In the genomic region with DNA sequence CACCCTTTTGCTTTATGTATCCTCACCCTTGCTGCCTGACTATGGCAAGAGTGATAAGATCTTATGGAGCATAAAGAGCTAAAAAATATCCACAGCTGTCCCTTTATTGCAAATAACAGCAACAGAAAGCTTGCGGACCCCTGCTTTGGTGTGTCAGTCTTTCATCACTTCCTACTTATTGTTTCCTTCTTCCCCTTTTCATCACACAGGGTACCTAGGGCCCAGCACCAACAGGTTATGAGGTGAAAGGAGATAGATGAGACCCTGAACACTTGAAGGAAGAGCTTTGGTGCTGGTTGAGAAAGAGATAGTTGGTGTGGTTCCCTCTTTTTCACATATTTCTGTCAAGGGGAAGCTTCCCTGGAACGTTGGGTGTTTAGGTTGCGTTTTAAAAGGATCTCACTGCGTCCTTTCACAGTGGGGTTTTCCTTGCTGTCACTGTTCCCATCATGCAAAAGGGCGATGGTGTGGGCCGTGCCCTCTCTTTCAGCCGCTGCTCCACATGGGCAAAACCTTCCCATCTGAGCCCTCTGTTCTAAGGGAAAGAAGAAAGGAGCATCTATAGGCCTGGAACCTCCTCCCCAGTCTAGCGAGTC, we compare ENCODE assay signal across 11 mouse cellular contexts. TPM values are rescaled to one million over a fixed set of nuclear protein-coding genes. Genes with fewer than 3 reads are reported as not detected.
DNase-seq lines count a peak whose midpoint lies in the region; ATAC-seq and TF ChIP-seq lines count a peak whose summit lies in the region.
"Had no signal": no experiment of that assay in that cellular context is flagged by ENCODE, and none has a peak within 500 bp of the region (broad histone marks: within the 10 kb centered on the region; RNA-seq: fewer than 3 reads in every experiment).

No protein-coding gene starts in this region.

- H3K27ac ChIP-seq in heart, embryonic 12.5 days (ENCODE audit: poor library complexity, severe bottlenecking), result no peak overlapping the region

- WGBS in heart, embryonic 12.5 days, result 78% methylated on average over 8 of the region's 8 CpGs

- H3K9ac ChIP-seq in heart, embryonic 12.5 days, result no peak overlapping the region

- no peak for ATAC-seq in heart, embryonic 12.5 days (ENCODE audit: insufficient number of reproducible peaks, low FRiP score)
- peak; percentile 14 to 52; a peak in 2 of 4 replicates for ATAC-seq in hematopoietic stem cell, adult 5-6 weeks (replicated peaks in 1 of 2; ENCODE audit: insufficient read depth in 1 of 2, low FRiP score in 2 of 2, low TSS enrichment in 1 of 2, low read depth in 1 of 2, poor library complexity in 2 of 2, severe bottlenecking in 2 of 2)
- peak; percentile 56 for ATAC-seq in megakaryocyte progenitor cell, adult 5-6 weeks (replicated peaks; ENCODE audit: poor library complexity)
- ATAC-seq in megakaryocyte-erythroid progenitor cell, adult 5-6 weeks (replicated peaks; ENCODE audit: low FRiP score, low TSS enrichment, poor library complexity, severe bottlenecking), result no peak

- no peaks in the 10 kb centered on the region for H3K9me3 ChIP-seq in heart, embryonic 12.5 days (replicated peaks)
- H3K9me3 ChIP-seq in E14TG2a.4 (ENCODE audit: low read length), result no peaks in the 10 kb centered on the region

- H3K36me3 ChIP-seq in heart, embryonic 12.5 days, result peaks cover 27% of the 10 kb centered on the region
- H3K36me3 ChIP-seq in E14TG2a.4 (ENCODE audit: insufficient read depth, low read length), result peaks cover 21% of the 10 kb centered on the region
- H3K36me3 ChIP-seq: G1E had no signal

- no peak for TF ChIP-seq CTCF in E14TG2a.4 (conservative IDR thresholded peaks at IDR 0.05; ENCODE audit: low read length)

- H3K27me3 ChIP-seq in heart, embryonic 12.5 days (replicated peaks), result no peaks in the 10 kb centered on the region
- no peaks in the 10 kb centered on the region for H3K27me3 ChIP-seq in E14TG2a.4 (ENCODE audit: insufficient read depth, low read length)

- H3K4me1 ChIP-seq in heart, embryonic 12.5 days (replicated peaks), result peaks cover 21% of the 10 kb centered on the region
- H3K4me1 ChIP-seq in E14TG2a.4 (replicated peaks; ENCODE audit: low read depth, low read length), result peaks cover 24% of the 10 kb centered on the region

- H3K4me2 ChIP-seq in heart, embryonic 12.5 days, result peak overlapping the region; percentile 74

- no peak for DNase-seq in heart, adult 8-10 months (ENCODE audit: low spot score)
- DNase-seq in cerebellum, postnatal 4 days (ENCODE audit: low spot score in 2 of 2), result no peak
- DNase-seq in ovary, postnatal 36 days (ENCODE audit: low spot score), result no peak

- H3K4me3 ChIP-seq in heart, embryonic 12.5 days, result peak overlapping the region; percentile 88
- peak overlapping the region; percentile 78; the same call in 1 of the 2 replicates for H3K4me3 ChIP-seq in E14TG2a.4 (replicated peaks; ENCODE audit: low read length)

RNA-seq across cellular contexts. Expression of a gene that starts 1.3 kb away (rescaled TPM):
- polyA plus RNA-seq in heart, embryonic 12.5 days (2016; fragmentation: Nextera tagmentation; extraction: Ambion mirVana), result 860 and 874 TPM in 2 replicates
- 10 to 100 TPM; 59.3 to 66.7 (median 61.4) TPM for total RNA-seq in heart, adult 8-10 months (2022)
- total RNA-seq in hematopoietic stem cell, adult 5-6 weeks (2017), result 49.1 and 66.1 TPM in 2 replicates
- 1,747 and 1,792 TPM in 2 replicates for total RNA-seq in megakaryocyte progenitor cell, adult 5-6 weeks (2015)
- 99.3 and 111 TPM in 2 replicates for total RNA-seq in megakaryocyte progenitor cell, adult 5-6 weeks (2017)
- total RNA-seq in megakaryocyte-erythroid progenitor cell, adult 5-6 weeks (2014; fragmentation: Nextera tagmentation), result 147 and 173 TPM in 2 replicates
- 18.0 and 19.3 TPM in 2 replicates for total RNA-seq in megakaryocyte-erythroid progenitor cell, adult 5-6 weeks (2017)
- total RNA-seq: G1E had no signal
- polyA plus RNA-seq: G1E had no signal

RNA-seq across cellular contexts. Expression of a gene that starts 33.3 kb away (rescaled TPM):
- 186 and 199 TPM in 2 replicates for polyA plus RNA-seq in heart, embryonic 12.5 days (2016; fragmentation: Nextera tagmentation; extraction: Ambion mirVana)
- total RNA-seq in heart, adult 8-10 months (2022), result 10 to 100 TPM; 50.9 to 79.4 (median 56.8) TPM
- 357 and 381 TPM in 2 replicates for total RNA-seq in hematopoietic stem cell, adult 5-6 weeks (2017)
- total RNA-seq in megakaryocyte progenitor cell, adult 5-6 weeks (2015), result 146 and 155 TPM in 2 replicates
- 217 and 260 TPM in 2 replicates for total RNA-seq in megakaryocyte progenitor cell, adult 5-6 weeks (2017)
- 176 and 197 TPM in 2 replicates for total RNA-seq in megakaryocyte-erythroid progenitor cell, adult 5-6 weeks (2014; fragmentation: Nextera tagmentation)
- 278 and 471 TPM in 2 replicates for total RNA-seq in megakaryocyte-erythroid progenitor cell, adult 5-6 weeks (2017)
- total RNA-seq: G1E had no signal
- polyA plus RNA-seq: G1E had no signal

RNA-seq across cellular contexts. Expression of a gene that starts 53.0 kb away (rescaled TPM):
- polyA plus RNA-seq in heart, embryonic 12.5 days (2016; fragmentation: Nextera tagmentation; extraction: Ambion mirVana), result not detected in 2 replicates
- not detected for total RNA-seq in heart, adult 8-10 months (2022)
- total RNA-seq in hematopoietic stem cell, adult 5-6 weeks (2017), result not detected in 2 replicates
- total RNA-seq in megakaryocyte progenitor cell, adult 5-6 weeks (2015), result not detected in 2 replicates
- total RNA-seq in megakaryocyte progenitor cell, adult 5-6 weeks (2017), result not detected in 2 replicates
- total RNA-seq in megakaryocyte-erythroid progenitor cell, adult 5-6 weeks (2014; fragmentation: Nextera tagmentation), result not detected in 2 replicates
- not detected in 2 replicates for total RNA-seq in megakaryocyte-erythroid progenitor cell, adult 5-6 weeks (2017)
- total RNA-seq: left cerebral cortex, adult 8-10 months had no signal
- polyA plus RNA-seq: G1E; testis, adult 2 months had no signal

Comparison
In these comparisons a context has a peak if more than half of its experiments do, and no peak if none do; other contexts are left out.
1. ATAC-seq: peak in hematopoietic stem cell, adult 5-6 weeks (2 of 2) and megakaryocyte progenitor cell, adult 5-6 weeks (single experiment); none in heart, embryonic 12.5 days (single experiment) and megakaryocyte-erythroid progenitor cell, adult 5-6 weeks (single experiment).